Mouse (Mus musculus): Measurements from ENCODE around the gene Ddx28.

Gene Ddx28

DNA sequence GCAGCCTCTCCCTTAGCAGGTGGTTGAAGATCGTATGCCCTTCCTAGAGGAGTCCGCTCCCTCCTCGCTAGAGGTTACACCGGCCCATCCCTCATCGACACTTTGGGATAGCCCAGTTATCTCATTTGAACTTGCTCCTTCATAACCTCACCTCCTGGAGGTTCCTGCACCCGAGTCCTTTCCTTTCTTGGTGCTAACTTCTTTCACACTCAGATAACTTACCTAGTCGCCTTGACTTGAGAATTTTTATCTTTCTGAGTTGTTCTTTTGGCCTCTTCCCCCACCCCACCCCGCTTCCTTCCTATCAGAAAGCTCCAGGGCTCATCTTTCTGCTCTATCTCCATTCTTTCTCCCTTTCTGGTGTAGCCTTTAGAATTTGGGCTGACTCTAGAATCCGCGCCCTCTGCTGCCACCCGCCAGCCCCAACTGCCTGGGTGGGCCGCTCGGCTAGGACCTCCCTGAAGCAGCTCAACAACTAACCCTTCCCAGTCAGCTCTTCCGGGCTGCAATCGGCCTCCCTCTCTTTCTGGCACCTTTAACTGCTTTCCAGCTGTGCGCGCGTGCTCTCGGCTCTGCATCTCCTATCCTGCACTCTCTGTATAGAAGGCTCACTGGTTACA is 44.9 kb downstream of the Ddx28 start:
- DNase-seq (ENCODE audit: low read depth, low spot score), result no peak

DNA sequence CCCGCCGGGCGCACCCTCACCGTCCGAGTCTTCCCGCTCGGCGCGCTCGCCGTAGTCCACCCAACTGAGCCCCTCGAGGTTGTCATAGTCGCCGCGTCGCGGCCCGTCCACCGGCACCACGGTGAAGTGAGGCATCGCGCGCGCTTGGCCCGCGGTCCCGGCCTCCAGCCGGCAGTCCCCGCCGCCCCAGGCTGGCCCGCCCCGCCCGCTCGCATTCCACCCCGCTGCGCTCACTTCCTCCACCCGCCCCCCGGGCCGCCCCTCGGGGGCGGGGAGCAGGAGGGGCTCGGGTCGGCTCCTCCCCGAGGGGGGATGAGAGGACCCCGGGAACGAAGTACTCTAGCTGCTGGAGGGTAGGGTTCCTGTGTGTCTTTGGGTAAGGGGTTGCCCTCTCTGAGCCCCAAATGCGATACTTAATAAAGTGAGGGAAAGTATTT is 45.8 kb downstream of the Ddx28 start, which contains the start of gene Slc12a4:
Gene Slc12a4, minus strand, starts transcription at position 193 of the 437 bp plus-strand sequence.
- peak; percentile 27 for DNase-seq (ENCODE audit: low read depth, low spot score)

DNA sequence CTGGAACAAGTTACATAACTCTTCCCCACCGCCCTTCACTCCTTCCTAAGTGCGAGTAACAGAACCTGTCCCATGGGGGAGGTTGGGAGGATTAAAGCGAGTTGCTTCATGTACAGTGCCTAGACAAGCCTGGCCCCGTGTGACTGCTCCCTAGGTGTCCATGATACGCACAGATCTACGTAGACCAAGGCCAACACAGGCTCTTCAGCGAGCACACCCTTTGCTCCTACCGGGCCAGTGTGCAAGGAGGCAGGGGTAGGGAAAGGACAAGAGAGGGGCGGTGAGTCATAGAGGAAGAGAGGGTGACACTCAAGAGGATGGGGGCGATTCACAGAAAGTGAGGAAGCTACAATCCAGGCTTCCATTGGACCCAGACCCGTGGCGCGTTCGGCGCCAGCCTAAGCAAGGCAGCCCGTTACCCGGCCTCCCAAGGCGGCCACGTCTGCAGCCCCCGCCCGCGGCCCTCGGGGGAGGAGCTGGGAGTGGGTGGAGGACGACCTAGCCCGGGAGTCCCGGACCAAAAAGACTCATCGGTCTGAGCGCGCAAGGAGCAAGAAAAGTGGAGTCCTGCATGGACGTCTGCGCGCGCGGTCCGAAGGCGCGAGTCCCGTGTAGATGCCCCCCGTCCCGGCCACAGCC is 46.3 kb downstream of the Ddx28 start:
- no peak for DNase-seq (ENCODE audit: low read depth, low spot score)

DNA sequence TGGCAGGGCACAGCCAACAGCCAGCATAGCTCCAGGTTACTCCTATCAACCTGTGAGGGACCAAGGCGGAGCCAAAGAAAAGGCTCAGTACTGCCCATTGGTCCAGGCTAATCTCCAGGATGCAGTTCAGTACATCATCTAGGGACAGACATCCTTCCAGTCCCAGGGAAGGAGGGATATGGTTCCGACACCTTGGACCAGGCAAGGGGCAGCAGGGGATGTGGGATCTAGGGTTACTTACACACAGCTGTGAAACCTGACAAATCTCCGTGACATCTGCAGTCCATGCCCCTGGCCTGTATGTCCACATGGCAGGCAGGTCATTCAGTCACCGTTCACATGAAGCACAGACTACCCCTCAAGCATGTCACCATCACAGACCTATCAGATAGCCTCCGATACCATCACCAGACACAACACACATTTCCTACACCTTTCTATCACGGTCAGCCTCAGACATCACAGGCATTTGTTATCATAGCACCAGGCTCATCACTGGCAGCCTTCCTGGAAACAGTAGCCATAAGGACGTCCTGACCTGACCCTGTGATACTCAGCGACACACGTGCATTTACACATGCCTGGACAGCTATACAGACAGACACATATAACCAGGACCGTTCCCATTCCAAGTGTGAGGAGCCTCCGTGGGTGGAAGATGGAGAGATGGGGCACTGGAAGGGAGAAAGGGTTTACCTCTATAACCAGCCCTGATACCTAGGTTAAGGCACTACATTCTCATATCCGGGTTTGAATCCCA is 47.0 kb downstream of the Ddx28 start:
- no peak for DNase-seq (ENCODE audit: low read depth, low spot score)

DNA sequence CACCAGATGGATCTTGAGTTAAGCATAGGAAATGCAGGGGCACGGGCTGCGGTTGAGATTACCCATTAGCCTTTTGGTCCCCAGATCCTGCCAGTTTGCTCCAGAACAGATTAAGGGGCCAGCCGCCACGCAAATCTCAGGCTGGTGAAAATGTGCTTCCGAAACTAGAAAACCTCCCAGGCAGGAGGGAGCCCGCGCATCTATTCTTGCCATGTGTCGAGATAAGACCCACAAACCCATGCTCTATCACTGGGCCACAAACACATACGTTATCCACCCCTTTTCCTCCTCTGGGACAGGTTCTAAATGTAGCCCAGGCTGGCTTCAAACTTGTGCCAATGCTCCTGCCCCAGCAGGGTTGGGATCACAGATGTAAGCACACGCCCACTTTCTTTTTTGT is 50.1 kb downstream of the Ddx28 start:
- DNase-seq (ENCODE audit: low read depth, low spot score), result no peak

DNA sequence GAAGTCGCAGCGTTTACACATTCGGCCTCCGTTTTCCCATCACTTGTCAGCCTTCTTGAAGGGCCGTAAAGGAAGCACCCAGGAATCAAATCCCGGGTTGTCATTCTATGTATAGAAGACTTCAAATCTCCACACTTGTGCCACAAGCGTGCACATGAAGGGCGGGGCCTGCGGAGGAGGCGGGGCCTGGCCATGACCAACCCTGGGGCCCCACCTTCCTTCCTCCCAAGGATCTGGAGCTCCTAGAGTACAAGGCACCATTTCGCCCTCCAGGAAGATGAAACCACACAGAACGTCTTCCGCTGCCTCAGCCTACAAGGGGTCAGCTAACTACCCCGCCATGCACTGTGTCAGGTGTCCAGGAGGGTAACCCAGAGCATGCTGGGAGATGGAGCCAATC is 50.6 kb downstream of the Ddx28 start:
- DNase-seq (ENCODE audit: low read depth, low spot score), result no peak
